ENCODE assay signal across 16 mouse cellular contexts in genomic region chr12:30922401-30922800, GRCm38 (mm10). TPM values are rescaled to one million over a fixed set of nuclear protein-coding genes. Genes with fewer than 3 reads are reported as not detected.
A peak's percentile ranks its signal among the peaks of the same experiment; 100 is the strongest.
DNase-seq lines count a peak whose midpoint lies in the region; ATAC-seq lines count a peak whose summit lies in the region.
"Had no signal": no experiment of that assay in that cellular context is flagged by ENCODE, and none has a peak within 500 bp of the region (broad histone marks: within the 10 kb centered on the region; RNA-seq: fewer than 3 reads in every experiment).

No protein-coding gene starts in this region.

- H3K4me2 ChIP-seq in liver, embryonic 12.5 days, result no peak overlapping the region
- H3K4me2 ChIP-seq: embryonic facial prominence, embryonic 12.5 days had no signal

- peak; percentile 49 for DNase-seq in testis, postnatal 14 days (ENCODE audit: low spot score)
- no peak for DNase-seq in testis, postnatal 10 days (ENCODE audit: low spot score)
- DNase-seq in WW6 (ENCODE audit: low read depth, low spot score), result peak; percentile 4
- DNase-seq in layer of hippocampus, adult 11-12 months (ENCODE audit: low spot score), result no peak
- DNase-seq in adrenal gland, postnatal 4 days (ENCODE audit: low spot score in 2 of 2), result no peak
- DNase-seq: cerebellum, adult 9-11 months; gastrocnemius, postnatal 36 days; heart, postnatal 14 days; kidney, postnatal 4 days; right cerebral cortex, postnatal 25 days had no signal

- H3K9me3 ChIP-seq in liver, embryonic 12.5 days (replicated peaks), result no peaks in the 10 kb centered on the region
- H3K9me3 ChIP-seq: embryonic facial prominence, embryonic 12.5 days had no signal

- peaks cover 44% of the 10 kb centered on the region for H3K36me3 ChIP-seq in liver, embryonic 12.5 days
- H3K36me3 ChIP-seq: embryonic facial prominence, embryonic 12.5 days had no signal

- no peak overlapping the region for H3K4me3 ChIP-seq in liver, embryonic 12.5 days
- H3K4me3 ChIP-seq: embryonic facial prominence, embryonic 12.5 days had no signal

- 78% methylated on average over 3 of the region's 3 CpGs for WGBS in liver, embryonic 12.5 days (ENCODE audit: insufficient replicate concordance)

- ATAC-seq in liver, embryonic 12.5 days, result peak; percentile 76
- no peak for ATAC-seq in activated CD4-positive, CD25-positive, alpha-beta regulatory T cell, adult 4 months
- ATAC-seq: forebrain, embryonic 14.5 days; inflammation-experienced regulatory T-cells, adult 6 months; lung, postnatal 0 days had no signal

- peaks cover 4% of the 10 kb centered on the region; the same call in 1 of the 2 replicates for H3K4me1 ChIP-seq in liver, embryonic 12.5 days
- H3K4me1 ChIP-seq: embryonic facial prominence, embryonic 12.5 days had no signal

- no peaks in the 10 kb centered on the region for H3K27me3 ChIP-seq in liver, embryonic 12.5 days (replicated peaks)
- H3K27me3 ChIP-seq: embryonic facial prominence, embryonic 12.5 days had no signal

- H3K9ac ChIP-seq in liver, embryonic 12.5 days, result no peak overlapping the region
- H3K9ac ChIP-seq: embryonic facial prominence, embryonic 12.5 days had no signal

- no peak overlapping the region for H3K27ac ChIP-seq in liver, embryonic 12.5 days
- H3K27ac ChIP-seq: embryonic facial prominence, embryonic 12.5 days had no signal

RNA-seq across cellular contexts. Expression of gene Sh3yl1, which starts 10.9 kb away (rescaled TPM):
- polyA plus RNA-seq in liver, embryonic 12.5 days (2016; fragmentation: Nextera tagmentation; extraction: Ambion mirVana), result 36.0 and 38.4 TPM in 2 replicates
- polyA plus RNA-seq in activated CD4-positive, CD25-positive, alpha-beta regulatory T cell, adult 4 months (2017; shearing (Covaris generic)), result under 1 TPM; 0.37 to 0.88 TPM
- 10 to 100 TPM in 1 of 2 experiments, 1 to 10 TPM in 1; 7.8 to 11.4 TPM for total RNA-seq in adrenal gland, postnatal 4 days (2021)

RNA-seq across cellular contexts. Expression of gene Acp1, which starts 11.0 kb away (rescaled TPM):
- 299 and 326 TPM in 2 replicates for polyA plus RNA-seq in liver, embryonic 12.5 days (2016; fragmentation: Nextera tagmentation; extraction: Ambion mirVana)
- polyA plus RNA-seq in activated CD4-positive, CD25-positive, alpha-beta regulatory T cell, adult 4 months (2017; shearing (Covaris generic)), result 100 to 1,000 TPM in 1 of 2 experiments, 10 to 100 TPM in 1; 94.4 to 106 TPM
- total RNA-seq in adrenal gland, postnatal 4 days (2021), result 10 to 100 TPM; 74.9 to 81.0 TPM

RNA-seq across cellular contexts. Expression of gene Alkal2, which starts 38.3 kb away (rescaled TPM):
- polyA plus RNA-seq in liver, embryonic 12.5 days (2016; fragmentation: Nextera tagmentation; extraction: Ambion mirVana), result not detected in 2 replicates
- not detected for polyA plus RNA-seq in activated CD4-positive, CD25-positive, alpha-beta regulatory T cell, adult 4 months (2017; shearing (Covaris generic))
- total RNA-seq in adrenal gland, postnatal 4 days (2021), result under 1 TPM; 0.39 to 0.73 TPM
- polyA plus RNA-seq: forebrain, embryonic 14.5 days; inflammation-experienced regulatory T-cells, adult 6 months had no signal

Comparison
In these comparisons a context has a peak if more than half of its experiments do, and no peak if none do; other contexts are left out.
1. DNase-seq: peak in testis, postnatal 14 days (single experiment) and WW6 (single experiment); none in testis, postnatal 10 days (single experiment), layer of hippocampus, adult 11-12 months (single experiment) and adrenal gland, postnatal 4 days (0 of 2).
2. RNA of gene Sh3yl1, which starts 10.9 kb away (polyA plus RNA-seq): 36.0 to 38.4 TPM in liver, embryonic 12.5 days; 0.37 to 0.88 TPM in activated CD4-positive, CD25-positive, alpha-beta regulatory T cell, adult 4 months; every median in the first group is over 10 times any median in the second.